Mouse (Mus musculus) kidney, adult 2 months (tissue): Measurements from ENCODE around the gene Kif15.

Experiments used
- CTCF ChIP-seq: fragments of 200-500 bp; conservative IDR thresholded peaks from 2 replicates; pipeline ENCODE4 v1.5.1; 2011; ENCODE audit warnings: low read depth, mild to moderate bottlenecking, control low read depth, low read length, moderate library complexity, mixed read lengths; ENCODE audit not compliant: insufficient read depth, insufficient read length
- POLR2A ChIP-seq: fragments of 200-500 bp; IDR thresholded peaks from one replicate; pipeline ENCODE4 v1.6.1; 2011; ENCODE audit warnings: low read depth, low read length, control low read depth

GRCm38 (mm10) chr9:123006071-123006470, 55.2 kb downstream of the Kif15 start:
- TF ChIP-seq POLR2A (no peak), CTCF (no peak; the same call in 1 of the 2 replicates)
